Mouse (Mus musculus): Measurements from ENCODE around the gene Krt81. TPM values are rescaled to one million over a fixed set of nuclear protein-coding genes. Genes with fewer than 3 reads are reported as not detected.

Krt81 gene
- total RNA-seq (2023) = not detected

GRCm38 (mm10) chr15:101463651-101464050, at the start of gene Krt81:
TSS of gene Krt81 (minus strand) at chr15:101463751.

DNA sequence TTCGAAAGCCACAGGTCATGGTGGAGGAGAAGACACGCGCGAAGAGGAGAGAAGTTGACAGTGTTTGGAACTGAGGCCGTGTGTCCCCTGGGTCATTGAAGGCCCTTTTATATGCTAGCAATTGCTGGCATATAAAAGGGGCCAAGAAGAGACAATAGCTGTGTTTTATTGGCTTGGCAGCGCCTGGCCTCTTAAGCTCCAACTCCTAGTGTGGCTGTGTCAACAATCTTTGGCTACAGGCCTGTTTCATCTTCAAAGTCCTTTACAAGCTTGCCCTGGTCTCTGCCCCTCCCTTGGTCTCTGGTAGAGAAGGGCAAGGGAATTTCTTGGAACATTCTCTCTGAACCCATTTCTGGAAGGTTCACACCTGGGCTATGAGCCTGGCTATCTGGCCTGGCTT, 27.9 kb upstream of the Krt81 start, which contains the start of gene Krt83:
Gene Krt83 (minus strand): TSS at position 82 of the 400 bp plus-strand sequence.

GRCm38 (mm10) chr15:101472952-101473528, 9.5 kb upstream of the Krt81 start, which contains the start of gene Krt86:
TSS of gene Krt86 (plus strand) at chr15:101473478.

DNA sequence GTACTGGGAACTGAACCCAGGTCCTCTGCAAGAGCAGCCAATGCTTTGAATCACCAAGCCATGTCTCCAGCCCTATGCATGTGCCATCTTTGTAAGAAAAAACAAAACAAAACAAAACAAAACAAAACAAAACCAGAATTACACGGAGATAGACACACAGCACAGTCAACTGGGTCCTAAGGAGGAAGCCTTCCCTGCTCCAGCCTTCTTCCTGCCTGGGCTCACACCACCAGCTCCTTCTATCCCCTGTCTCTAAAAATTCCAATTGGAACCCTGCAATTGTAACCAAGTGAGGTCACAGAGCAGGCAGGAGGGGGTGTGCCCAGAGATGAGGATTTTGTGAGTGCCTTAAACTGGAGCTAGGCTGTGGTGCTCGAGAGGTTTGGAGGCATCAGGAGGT, 16.1 kb downstream of the Krt81 start, which contains the start of gene Krt88:
Gene Krt88 (plus strand): TSS at position 301 of the 400 bp plus-strand sequence.

GRCm38 (mm10) chr15:101438555-101438954, 25.0 kb downstream of the Krt81 start, which contains the start of gene Krt87:
TSS of gene Krt87 (minus strand) at chr15:101438804.

GRCm38 (mm10) chr15:101410775-101411174, 52.8 kb downstream of the Krt81 start, which contains the start of gene Krt7:
TSS of gene Krt7 (plus strand) at chr15:101411043.

Other genes starting within 250 kb of the Krt81 start
- 11.8 TPM for gene Grasp, start 239.6 kb downstream of the Krt81 start, total RNA-seq (2023)
- 467 TPM for gene Nr4a1, start 209.5 kb downstream of the Krt81 start, total RNA-seq (2023)
- 74.8 TPM for gene Atg101, start 179.5 kb downstream of the Krt81 start, total RNA-seq (2023)
- 2.3 TPM for gene 6030408B16Rik, start 170.5 kb downstream of the Krt81 start, total RNA-seq (2023)
- 1.3 TPM for gene Krt80, start 93.6 kb downstream of the Krt81 start, total RNA-seq (2023)
- gene Krt7, start 52.7 kb downstream of the Krt81 start, total RNA-seq (2023) = not detected
- gene Krt87, start 24.9 kb downstream of the Krt81 start, total RNA-seq (2023) = not detected
- not detected for gene Krt88, start 16.0 kb downstream of the Krt81 start, total RNA-seq (2023)
- not detected for gene Krt86, start 9.7 kb upstream of the Krt81 start, total RNA-seq (2023)
- gene Krt83, start 27.8 kb upstream of the Krt81 start, total RNA-seq (2023) = not detected
- gene Gm49425, start 53.5 kb upstream of the Krt81 start, total RNA-seq (2023) = not detected
- gene Krt84, start 69.1 kb upstream of the Krt81 start, total RNA-seq (2023) = not detected
- not detected for gene Krt82, start 86.9 kb upstream of the Krt81 start, total RNA-seq (2023)
- not detected for gene Krt90, start 99.2 kb upstream of the Krt81 start, total RNA-seq (2023)
- not detected for gene Krt75, start 110.2 kb upstream of the Krt81 start, total RNA-seq (2023)
- gene Gm5414, start 164.4 kb upstream of the Krt81 start, total RNA-seq (2023) = not detected
- gene Gm5478, start 183.6 kb upstream of the Krt81 start, total RNA-seq (2023) = not detected
- gene Krt6b, start 216.5 kb upstream of the Krt81 start, total RNA-seq (2023) = not detected
- not detected for gene Krt6a, start 230.6 kb upstream of the Krt81 start, total RNA-seq (2023)
- not detected for gene Krt5, start 249.1 kb upstream of the Krt81 start, total RNA-seq (2023)

All from CD8-positive naive resting alpha-beta T cell, adult 57 days (primary cell).